Mouse (Mus musculus): ENCODE results near the gene Stk25.

Gene Stk25

GRCm38 (mm10) chr1:93607090-93608083 is 51.1 kb downstream of the Stk25 start:
- DNase-seq (ENCODE audit: low read depth): peak; percentile 14

- DNase-seq (ENCODE audit: low read depth): no peak
These were observed 54.5 kb downstream of the Stk25 start for GRCm38 (mm10) chr1:93603921-93604320.

GRCm38 (mm10) chr1:93602911-93603310 is 55.5 kb downstream of the Stk25 start:
- no peak for DNase-seq (ENCODE audit: low read depth)

GRCm38 (mm10) chr1:93595916-93596315 is 62.5 kb downstream of the Stk25 start:
- no peak for DNase-seq (ENCODE audit: low read depth)

- DNase-seq (ENCODE audit: low read depth): no peak
These were observed 64.5 kb downstream of the Stk25 start for GRCm38 (mm10) chr1:93593960-93594359.

- DNase-seq (ENCODE audit: low read depth): no peak
These were observed 70.1 kb downstream of the Stk25 start for GRCm38 (mm10) chr1:93588346-93588745.

- no peak for DNase-seq (ENCODE audit: low read depth)
These were observed 76.9 kb downstream of the Stk25 start for GRCm38 (mm10) chr1:93581545-93581944.

- DNase-seq (ENCODE audit: low read depth): no peak
These were observed 80.6 kb downstream of the Stk25 start for GRCm38 (mm10) chr1:93577861-93578260.

GRCm38 (mm10) chr1:93577066-93577465 is 81.4 kb downstream of the Stk25 start:
- no peak for DNase-seq (ENCODE audit: low read depth)
